Mouse (Mus musculus): ENCODE results near the gene Opcml. TPM values are rescaled to one million over a fixed set of nuclear protein-coding genes. Genes with fewer than 3 reads are reported as not detected.

Gene Opcml
- polyA plus RNA-seq, 1 experiment from 2014 or later = 6.0 TPM

- H3K4me3 ChIP-seq (ENCODE audit: low read depth, low read length) = no peak overlapping the region
- H3K4me2 ChIP-seq (ENCODE audit: low read depth, low read length) = no peak overlapping the region
- 83% methylated on average over 5 of the region's 5 CpGs for WGBS
- no peak overlapping the region for H3K27ac ChIP-seq (replicated peaks; ENCODE audit: low read depth, low read length)
- no peak for ATAC-seq (ENCODE audit: low read depth)
- no peaks in the 10 kb centered on the region for H3K9me3 ChIP-seq (ENCODE audit: control insufficient read depth, low read length)
- DNase-seq (ENCODE audit: low spot score) = no peak
- H3K27me3 ChIP-seq (replicated peaks; ENCODE audit: control insufficient read depth, insufficient read depth, low read length) = no peaks in the 10 kb centered on the region
- H3K9ac ChIP-seq (ENCODE audit: low read depth, low read length) = no peak overlapping the region
- no peaks in the 10 kb centered on the region for H3K36me3 ChIP-seq (ENCODE audit: control insufficient read depth, insufficient read depth, low read length)
- no peaks in the 10 kb centered on the region for H3K4me1 ChIP-seq (ENCODE audit: control insufficient read depth, insufficient read depth, low read length)
These were observed 407.6 kb downstream of the Opcml start for GRCm38 (mm10) chr9:28198106-28198694.

DNA sequence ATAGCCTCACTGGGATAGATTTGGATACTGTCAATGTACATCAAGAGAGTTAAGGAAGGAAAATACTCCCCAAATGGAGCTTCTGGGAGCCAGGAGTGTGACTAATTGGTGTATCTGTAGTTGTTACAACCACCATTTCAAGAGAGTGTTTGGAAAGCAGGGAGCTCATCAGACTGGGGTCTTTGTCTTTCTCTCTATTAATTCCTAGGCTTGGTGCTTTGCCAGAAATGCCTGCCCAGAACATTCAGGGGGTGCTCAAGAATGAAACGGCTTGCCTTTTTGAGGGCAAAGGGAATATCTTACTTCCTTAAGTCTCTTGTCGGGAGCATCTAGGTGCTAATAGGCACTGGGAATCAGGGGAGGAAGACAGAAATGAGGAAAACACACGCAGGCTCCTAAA, 416.9 kb downstream of the Opcml start:
- DNase-seq (ENCODE audit: low spot score) (no peak), ATAC-seq (ENCODE audit: low read depth) (no peak)
- Histone ChIP-seq H3K4me3 (ENCODE audit: low read depth, low read length) (no peak overlapping the region), H3K27me3 (replicated peaks; ENCODE audit: control insufficient read depth, insufficient read depth, low read length) (no peaks in the 10 kb centered on the region), H3K9ac (ENCODE audit: low read depth, low read length) (no peak overlapping the region), H3K4me1 (ENCODE audit: control insufficient read depth, insufficient read depth, low read length) (no peaks in the 10 kb centered on the region), H3K9me3 (ENCODE audit: control insufficient read depth, low read length) (peaks cover 4% of the 10 kb centered on the region; the same call in 1 of the 2 replicates), H3K4me2 (ENCODE audit: low read depth, low read length) (no peak overlapping the region), H3K27ac (replicated peaks; ENCODE audit: low read depth, low read length) (no peak overlapping the region), H3K36me3 (ENCODE audit: control insufficient read depth, insufficient read depth, low read length) (no peaks in the 10 kb centered on the region)
- 66% methylated on average over 3 of the region's 3 CpGs for WGBS

DNA sequence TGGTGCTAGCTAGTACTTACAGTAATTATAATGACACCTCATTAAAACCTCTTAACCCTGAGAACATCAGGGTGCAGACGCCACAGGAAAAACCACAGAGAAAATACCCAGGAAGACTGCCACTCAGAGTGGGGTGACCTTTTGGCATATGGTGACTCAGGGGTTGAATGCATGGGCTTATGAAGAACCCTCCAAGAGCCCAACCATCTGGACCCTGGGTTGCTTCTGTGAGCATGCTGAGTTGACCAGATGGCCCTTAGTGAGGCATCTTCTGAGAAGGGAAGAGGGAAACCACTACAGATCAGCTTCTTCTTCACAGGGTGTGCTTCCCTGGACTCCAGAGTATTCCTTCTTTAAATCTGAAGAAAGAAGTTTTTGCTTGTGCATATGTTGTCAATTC, 418.1 kb downstream of the Opcml start:
- Histone ChIP-seq H3K4me2 (ENCODE audit: low read depth, low read length) (no peak overlapping the region), H3K27me3 (replicated peaks; ENCODE audit: control insufficient read depth, insufficient read depth, low read length) (no peaks in the 10 kb centered on the region), H3K4me3 (ENCODE audit: low read depth, low read length) (no peak overlapping the region), H3K9ac (ENCODE audit: low read depth, low read length) (no peak overlapping the region), H3K9me3 (ENCODE audit: control insufficient read depth, low read length) (peaks cover 4% of the 10 kb centered on the region; the same call in 1 of the 2 replicates), H3K36me3 (ENCODE audit: control insufficient read depth, insufficient read depth, low read length) (no peaks in the 10 kb centered on the region), H3K4me1 (ENCODE audit: control insufficient read depth, insufficient read depth, low read length) (no peaks in the 10 kb centered on the region), H3K27ac (replicated peaks; ENCODE audit: low read depth, low read length) (no peak overlapping the region)
- DNase-seq (ENCODE audit: low spot score) = no peak
- ATAC-seq (ENCODE audit: low read depth) = no peak
- WGBS = 74% methylated on average over 1 of the region's 1 CpGs

- no peak overlapping the region for H3K4me3 ChIP-seq (ENCODE audit: low read depth, low read length)
- H3K36me3 ChIP-seq (ENCODE audit: control insufficient read depth, insufficient read depth, low read length) = no peaks in the 10 kb centered on the region
- no peak overlapping the region for H3K27ac ChIP-seq (replicated peaks; ENCODE audit: low read depth, low read length)
- 71% methylated on average over 1 of the region's 1 CpGs for WGBS
- H3K4me1 ChIP-seq (ENCODE audit: control insufficient read depth, insufficient read depth, low read length) = no peaks in the 10 kb centered on the region
- no peaks in the 10 kb centered on the region for H3K9me3 ChIP-seq (ENCODE audit: control insufficient read depth, low read length)
- DNase-seq (ENCODE audit: low spot score) = no peak
- H3K4me2 ChIP-seq (ENCODE audit: low read depth, low read length) = no peak overlapping the region
- H3K27me3 ChIP-seq (replicated peaks; ENCODE audit: control insufficient read depth, insufficient read depth, low read length) = no peaks in the 10 kb centered on the region
- ATAC-seq (ENCODE audit: low read depth) = no peak
- H3K9ac ChIP-seq (ENCODE audit: low read depth, low read length) = no peak overlapping the region
These were observed 421.3 kb downstream of the Opcml start for GRCm38 (mm10) chr9:28211877-28212276.

DNA sequence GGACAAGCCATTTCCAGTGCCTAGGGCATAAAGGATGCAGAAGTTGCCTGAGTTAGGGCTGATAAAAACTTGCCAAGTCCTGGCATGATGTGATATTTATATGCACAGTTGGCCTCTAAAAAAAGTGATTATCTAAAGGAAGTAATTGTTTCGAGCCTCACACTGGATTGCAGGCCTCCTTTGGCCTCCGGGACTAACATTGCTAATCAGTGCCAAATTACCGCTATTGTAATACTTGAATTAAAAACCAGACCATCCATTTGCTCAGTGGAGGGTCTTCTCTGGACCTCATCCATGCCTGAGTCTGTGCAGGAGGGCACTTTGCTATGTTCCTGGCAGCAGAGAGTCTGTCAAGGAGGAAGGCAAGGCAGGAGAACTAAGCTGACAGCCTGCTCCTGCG, 423.3 kb downstream of the Opcml start:
- Histone ChIP-seq H3K36me3 (ENCODE audit: control insufficient read depth, insufficient read depth, low read length) (no peaks in the 10 kb centered on the region), H3K27me3 (replicated peaks; ENCODE audit: control insufficient read depth, insufficient read depth, low read length) (no peaks in the 10 kb centered on the region), H3K27ac (replicated peaks; ENCODE audit: low read depth, low read length) (no peak overlapping the region), H3K4me1 (ENCODE audit: control insufficient read depth, insufficient read depth, low read length) (no peaks in the 10 kb centered on the region), H3K9ac (ENCODE audit: low read depth, low read length) (no peak overlapping the region), H3K4me3 (ENCODE audit: low read depth, low read length) (no peak overlapping the region), H3K4me2 (ENCODE audit: low read depth, low read length) (no peak overlapping the region), H3K9me3 (ENCODE audit: control insufficient read depth, low read length) (no peaks in the 10 kb centered on the region)
- WGBS = 67% methylated on average over 4 of the region's 4 CpGs
- ATAC-seq (ENCODE audit: low read depth) = no peak
- DNase-seq (ENCODE audit: low spot score) = no peak

DNA sequence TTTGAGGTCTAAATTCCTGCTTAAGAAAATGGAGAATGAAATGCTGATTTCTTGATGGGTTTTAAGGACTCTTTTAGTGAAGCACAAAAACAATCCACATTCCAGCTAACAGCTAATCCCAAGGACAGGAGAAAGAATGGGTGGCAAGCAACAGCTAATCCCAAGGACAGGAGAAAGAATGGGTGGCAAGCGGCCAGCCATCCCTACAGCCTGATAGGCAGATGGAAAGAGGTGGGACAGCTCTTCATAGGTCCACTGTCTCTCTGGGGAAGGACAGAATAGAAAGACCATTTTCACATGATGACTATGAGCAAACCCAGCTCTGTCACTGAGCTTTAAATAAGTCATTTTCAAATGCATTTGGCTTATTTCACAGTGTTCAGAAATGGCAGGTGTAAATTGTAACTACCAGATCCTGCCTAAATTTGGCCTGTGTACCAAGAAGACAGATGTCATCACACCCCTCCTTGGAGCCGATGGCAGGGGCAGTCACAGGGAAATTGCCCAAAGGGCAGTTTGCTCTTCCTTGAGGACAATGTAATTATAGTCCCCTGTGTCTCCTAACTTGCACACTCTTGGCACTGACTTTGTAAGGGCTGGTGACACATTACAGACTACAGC, 427.6 kb downstream of the Opcml start:
- DNase-seq (ENCODE audit: low spot score) (no peak), ATAC-seq (ENCODE audit: low read depth) (no peak)
- H3K9me3 ChIP-seq (ENCODE audit: control insufficient read depth, low read length) = no peaks in the 10 kb centered on the region
- 72% methylated on average over 2 of the region's 2 CpGs for WGBS
- no peaks in the 10 kb centered on the region for H3K4me1 ChIP-seq (ENCODE audit: control insufficient read depth, insufficient read depth, low read length)
- no peaks in the 10 kb centered on the region for H3K36me3 ChIP-seq (ENCODE audit: control insufficient read depth, insufficient read depth, low read length)
- H3K4me3 ChIP-seq (ENCODE audit: low read depth, low read length) = no peak overlapping the region
- H3K27ac ChIP-seq (replicated peaks; ENCODE audit: low read depth, low read length) = no peak overlapping the region
- no peak overlapping the region for H3K4me2 ChIP-seq (ENCODE audit: low read depth, low read length)
- no peaks in the 10 kb centered on the region for H3K27me3 ChIP-seq (replicated peaks; ENCODE audit: control insufficient read depth, insufficient read depth, low read length)
- no peak overlapping the region for H3K9ac ChIP-seq (ENCODE audit: low read depth, low read length)

DNA sequence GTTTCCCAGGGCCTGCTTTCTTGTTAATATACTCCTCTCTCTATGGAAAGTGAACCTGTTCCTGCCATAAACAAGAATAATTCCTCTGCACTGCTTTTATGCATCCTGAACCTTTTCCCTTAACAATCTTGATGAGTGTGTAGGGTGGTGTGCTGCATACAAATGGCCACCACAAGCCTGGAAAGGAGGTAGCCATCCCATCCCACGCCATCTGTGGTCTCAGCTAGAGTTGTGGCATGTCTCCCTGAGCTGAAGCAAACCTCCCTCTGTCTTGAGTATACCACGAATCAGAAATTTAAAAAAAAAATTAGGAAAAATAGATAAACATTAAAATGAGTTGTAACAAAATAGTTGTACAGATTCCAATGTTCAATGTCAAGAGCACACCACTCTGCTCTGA, 432.2 kb downstream of the Opcml start:
- Histone ChIP-seq H3K36me3 (ENCODE audit: control insufficient read depth, insufficient read depth, low read length) (no peaks in the 10 kb centered on the region), H3K27ac (replicated peaks; ENCODE audit: low read depth, low read length) (no peak overlapping the region), H3K4me1 (ENCODE audit: control insufficient read depth, insufficient read depth, low read length) (no peaks in the 10 kb centered on the region), H3K4me3 (ENCODE audit: low read depth, low read length) (no peak overlapping the region), H3K9ac (ENCODE audit: low read depth, low read length) (no peak overlapping the region), H3K4me2 (ENCODE audit: low read depth, low read length) (no peak overlapping the region), H3K9me3 (ENCODE audit: control insufficient read depth, low read length) (no peaks in the 10 kb centered on the region), H3K27me3 (replicated peaks; ENCODE audit: control insufficient read depth, insufficient read depth, low read length) (no peaks in the 10 kb centered on the region)
- 72% methylated on average over 2 of the region's 2 CpGs for WGBS
- ATAC-seq (ENCODE audit: low read depth) (no peak), DNase-seq (ENCODE audit: low spot score) (no peak)

DNA sequence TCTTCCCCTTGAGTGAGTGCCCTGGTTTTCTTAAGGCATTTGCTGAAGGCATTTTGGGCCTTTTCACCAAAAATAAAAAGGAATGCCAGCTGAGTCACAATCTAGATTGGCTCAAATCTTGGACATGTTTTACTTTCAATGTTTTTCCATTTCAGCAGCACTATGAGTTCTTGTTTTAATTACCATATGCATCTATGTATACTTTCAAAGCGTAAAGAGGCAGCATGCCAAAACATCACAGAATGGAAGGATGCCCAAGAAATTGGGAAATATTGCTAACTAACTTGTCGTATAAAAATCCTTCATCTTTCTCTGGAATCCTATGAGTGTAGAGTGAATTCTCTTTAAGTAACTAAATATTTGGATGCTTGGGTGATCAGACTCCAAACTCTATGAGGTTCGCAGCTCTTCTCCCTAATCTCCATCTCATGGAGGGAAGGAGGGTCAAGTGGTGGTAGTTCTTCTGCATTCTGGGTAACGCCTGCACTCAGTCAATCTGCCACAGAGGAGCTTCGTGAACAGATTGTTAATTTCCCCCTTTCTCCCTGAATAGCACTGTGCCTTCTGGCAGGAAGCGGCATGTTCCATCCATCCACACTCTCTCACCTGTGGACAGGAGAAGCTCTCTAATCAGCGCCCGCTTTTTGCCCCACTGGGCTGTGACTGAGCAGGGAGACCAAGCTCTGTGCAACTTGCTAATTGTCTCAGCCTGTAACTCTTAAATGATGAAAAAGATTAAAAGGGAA, 435.4 kb downstream of the Opcml start:
- no peak for DNase-seq (ENCODE audit: low spot score)
- H3K27ac ChIP-seq (replicated peaks; ENCODE audit: low read depth, low read length) = no peak overlapping the region

More for the DNA sequence above, 435.4 kb downstream of the Opcml start:
- Histone ChIP-seq H3K9me3 (ENCODE audit: control insufficient read depth, low read length) (no peaks in the 10 kb centered on the region), H3K4me2 (ENCODE audit: low read depth, low read length) (no peak overlapping the region), H3K4me3 (ENCODE audit: low read depth, low read length) (no peak overlapping the region), H3K36me3 (ENCODE audit: control insufficient read depth, insufficient read depth, low read length) (no peaks in the 10 kb centered on the region), H3K9ac (ENCODE audit: low read depth, low read length) (no peak overlapping the region), H3K4me1 (ENCODE audit: control insufficient read depth, insufficient read depth, low read length) (no peaks in the 10 kb centered on the region), H3K27me3 (replicated peaks; ENCODE audit: control insufficient read depth, insufficient read depth, low read length) (no peaks in the 10 kb centered on the region)
- WGBS = 76% methylated on average over 8 of the region's 8 CpGs
- ATAC-seq (ENCODE audit: low read depth) = no peak

Data from embryonic facial prominence, embryonic 14.5 days (tissue).